Mouse (Mus musculus): ENCODE results near the gene Hspb7. TPM values are rescaled to one million over a fixed set of nuclear protein-coding genes. Genes with fewer than 3 reads are reported as not detected.

Hspb7 gene
- polyA plus RNA-seq, 1 experiment from 2014 or later = not detected

DNA sequence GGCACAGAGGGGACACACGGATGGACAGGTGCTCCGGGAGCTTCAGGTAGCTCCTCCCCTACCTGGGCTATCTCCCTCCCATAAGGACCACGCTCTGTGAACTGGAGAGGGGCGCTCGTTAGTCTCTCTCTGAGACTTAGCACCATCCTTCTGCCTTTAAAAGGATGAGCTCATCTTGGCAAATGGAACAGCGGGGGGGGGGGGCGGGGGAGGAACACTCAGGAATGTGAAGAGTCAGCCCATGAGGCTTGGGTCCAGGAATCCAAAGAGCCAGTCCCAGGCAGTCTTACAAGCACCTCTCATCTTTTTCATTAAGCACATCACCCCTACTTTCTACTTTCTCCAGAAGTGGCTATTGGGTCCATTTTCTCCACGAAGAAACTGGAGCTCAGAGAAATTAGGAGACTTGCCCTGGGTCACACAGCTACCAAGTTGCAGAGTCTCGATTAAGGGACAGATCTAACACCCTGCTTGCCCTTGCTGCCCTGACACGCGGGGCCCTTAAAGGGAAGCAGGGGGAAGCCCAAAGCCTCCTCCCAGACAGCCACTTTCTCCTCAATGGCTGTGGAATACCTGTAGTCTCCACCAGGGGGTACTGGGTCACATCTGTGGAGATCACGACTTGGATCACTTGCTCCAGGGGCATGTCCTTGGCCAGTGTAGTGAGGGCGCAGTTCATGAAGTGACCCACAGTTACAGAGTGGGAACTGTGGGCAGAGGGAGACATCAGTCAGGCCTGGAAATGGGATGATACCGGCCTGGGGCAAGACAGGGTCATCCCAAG, 13.9 kb upstream of the Hspb7 start:
- 53% methylated on average over 14 of the region's 14 CpGs for WGBS
- DNase-seq = peak; percentile 47
- H3K27me3 ChIP-seq (ENCODE audit: control insufficient read depth, insufficient read depth, low read length) = no peaks in the 10 kb centered on the region

DNA sequence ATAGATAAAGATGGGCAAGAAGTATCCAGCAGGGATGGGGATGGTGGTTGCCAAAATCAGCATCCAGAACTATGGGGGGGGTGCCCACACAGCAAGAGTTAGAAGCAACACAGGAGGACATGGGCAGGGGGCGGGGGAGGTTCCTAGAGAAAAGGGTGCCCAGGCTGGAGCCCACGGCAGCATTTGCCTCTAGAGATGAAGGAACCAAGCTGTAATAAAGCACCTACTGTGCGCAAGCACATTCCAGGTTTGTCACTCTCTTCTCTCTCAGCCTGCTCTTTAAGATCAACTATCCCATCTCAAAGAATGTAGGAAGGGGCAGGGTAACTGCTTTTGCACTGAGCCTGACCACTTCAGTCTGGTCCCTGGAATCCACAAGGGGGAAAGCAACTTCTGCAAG, 12.0 kb upstream of the Hspb7 start:
- Histone ChIP-seq H3K36me3 (ENCODE audit: control insufficient read depth, insufficient read depth, low read length) (no peaks in the 10 kb centered on the region), H3K27ac (replicated peaks; ENCODE audit: low read depth, low read length) (no peak overlapping the region), H3K4me2 (ENCODE audit: low read length) (no peak overlapping the region), H3K9ac (replicated peaks; ENCODE audit: low read length) (no peak overlapping the region), H3K4me1 (ENCODE audit: control insufficient read depth, insufficient read depth, low read length) (no peaks in the 10 kb centered on the region), H3K9me3 (ENCODE audit: control insufficient read depth, low read length) (no peaks in the 10 kb centered on the region), H3K27me3 (ENCODE audit: control insufficient read depth, insufficient read depth, low read length) (no peaks in the 10 kb centered on the region), H3K4me3 (replicated peaks; ENCODE audit: low read depth, low read length) (no peak overlapping the region)
- DNase-seq = no peak
- no peak for ATAC-seq (ENCODE audit: low FRiP score, low TSS enrichment)
- WGBS = 93% methylated on average over 3 of the region's 3 CpGs

More for the DNA sequence above, 13.9 kb upstream of the Hspb7 start:
- H3K9me3 ChIP-seq (ENCODE audit: control insufficient read depth, low read length) = no peaks in the 10 kb centered on the region
- H3K27ac ChIP-seq (replicated peaks; ENCODE audit: low read depth, low read length) = no peak overlapping the region
- no peaks in the 10 kb centered on the region for H3K36me3 ChIP-seq (ENCODE audit: control insufficient read depth, insufficient read depth, low read length)
- no peak overlapping the region for H3K4me3 ChIP-seq (replicated peaks; ENCODE audit: low read depth, low read length)
- H3K4me2 ChIP-seq (ENCODE audit: low read length) = no peak overlapping the region
- H3K4me1 ChIP-seq (ENCODE audit: control insufficient read depth, insufficient read depth, low read length) = no peaks in the 10 kb centered on the region
- ATAC-seq (ENCODE audit: low FRiP score, low TSS enrichment) = no peak
- H3K9ac ChIP-seq (replicated peaks; ENCODE audit: low read length) = no peak overlapping the region

DNA sequence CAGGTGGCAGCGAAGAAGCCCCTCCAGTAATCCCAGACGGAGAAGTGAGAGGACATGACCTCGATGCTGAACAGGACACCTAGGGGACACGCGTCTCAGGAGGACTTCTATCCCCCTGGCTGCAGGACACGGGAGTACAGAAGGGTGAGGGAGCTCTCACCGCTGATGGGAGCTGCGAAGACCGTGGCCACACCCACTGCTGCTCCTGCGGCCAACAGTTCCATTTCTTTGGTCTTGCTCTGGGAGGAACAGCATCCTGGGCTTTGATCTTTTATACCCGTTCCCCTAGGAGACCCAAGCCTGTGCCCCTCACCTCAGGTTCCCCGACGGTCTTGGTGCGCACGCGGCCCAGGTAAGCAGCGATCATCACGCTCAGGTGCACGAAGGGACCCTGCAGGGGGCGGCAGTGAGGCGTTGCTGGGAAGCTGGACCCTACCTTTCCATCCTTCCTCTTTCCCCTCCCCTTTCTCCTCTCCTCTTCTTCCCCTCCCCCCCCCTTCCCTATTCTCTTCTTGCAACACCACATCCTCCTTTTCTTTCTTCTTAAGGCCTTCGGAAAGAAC, 9.1 kb upstream of the Hspb7 start:
- DNase-seq (no peak), ATAC-seq (ENCODE audit: low FRiP score, low TSS enrichment) (no peak)
- H3K4me3 ChIP-seq (replicated peaks; ENCODE audit: low read depth, low read length) = no peak overlapping the region
- no peaks in the 10 kb centered on the region for H3K27me3 ChIP-seq (ENCODE audit: control insufficient read depth, insufficient read depth, low read length)
- no peak overlapping the region for H3K4me2 ChIP-seq (ENCODE audit: low read length)
- no peaks in the 10 kb centered on the region for H3K36me3 ChIP-seq (ENCODE audit: control insufficient read depth, insufficient read depth, low read length)
- H3K9ac ChIP-seq (replicated peaks; ENCODE audit: low read length) = no peak overlapping the region
- H3K4me1 ChIP-seq (ENCODE audit: control insufficient read depth, insufficient read depth, low read length) = no peaks in the 10 kb centered on the region
- H3K27ac ChIP-seq (replicated peaks; ENCODE audit: low read depth, low read length) = no peak overlapping the region
- 16% methylated on average over 22 of the region's 22 CpGs for whole genome bisulfite sequencing
- no peaks in the 10 kb centered on the region for H3K9me3 ChIP-seq (ENCODE audit: control insufficient read depth, low read length)

DNA sequence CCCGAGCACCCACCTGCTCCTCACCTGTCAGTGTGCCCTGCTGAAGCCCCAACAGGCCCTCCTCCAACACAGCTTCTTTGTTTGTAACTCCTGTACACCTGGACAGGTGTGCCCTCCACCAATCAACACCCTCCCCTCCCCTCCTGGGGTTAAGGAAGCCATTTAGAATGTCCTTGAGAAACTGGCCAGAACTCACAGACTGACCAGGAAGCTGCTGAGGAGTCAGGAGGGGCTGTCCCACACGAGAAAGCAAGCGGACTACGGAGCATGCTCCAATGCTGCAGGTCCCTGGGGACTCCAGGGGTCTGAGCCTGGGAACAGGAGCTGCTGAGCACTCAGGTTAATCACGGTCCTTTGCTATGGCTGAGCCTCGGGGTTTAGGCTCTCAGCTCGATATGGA, 4.7 kb upstream of the Hspb7 start, which contains the start of gene Clcnkb:
Gene Clcnkb, minus strand, starts transcription at position 91 of the 400 bp plus-strand sequence.
- Histone ChIP-seq H3K27me3 (ENCODE audit: control insufficient read depth, insufficient read depth, low read length) (no peaks in the 10 kb centered on the region), H3K36me3 (ENCODE audit: control insufficient read depth, insufficient read depth, low read length) (no peaks in the 10 kb centered on the region), H3K27ac (replicated peaks; ENCODE audit: low read depth, low read length) (no peak within 1 kb of the TSS), H3K4me2 (ENCODE audit: low read length) (no peak within 1 kb of the TSS), H3K4me3 (replicated peaks; ENCODE audit: low read depth, low read length) (no peak within 1 kb of the TSS), H3K9ac (replicated peaks; ENCODE audit: low read length) (no peak within 1 kb of the TSS), H3K4me1 (ENCODE audit: control insufficient read depth, insufficient read depth, low read length) (no peaks in the 10 kb centered on the region), H3K9me3 (ENCODE audit: control insufficient read depth, low read length) (no peaks in the 10 kb centered on the region)
- 66% methylated on average over 7 of the region's 7 CpGs for WGBS
- ATAC-seq (ENCODE audit: low FRiP score, low TSS enrichment) (no peak), DNase-seq (no peak)

DNA sequence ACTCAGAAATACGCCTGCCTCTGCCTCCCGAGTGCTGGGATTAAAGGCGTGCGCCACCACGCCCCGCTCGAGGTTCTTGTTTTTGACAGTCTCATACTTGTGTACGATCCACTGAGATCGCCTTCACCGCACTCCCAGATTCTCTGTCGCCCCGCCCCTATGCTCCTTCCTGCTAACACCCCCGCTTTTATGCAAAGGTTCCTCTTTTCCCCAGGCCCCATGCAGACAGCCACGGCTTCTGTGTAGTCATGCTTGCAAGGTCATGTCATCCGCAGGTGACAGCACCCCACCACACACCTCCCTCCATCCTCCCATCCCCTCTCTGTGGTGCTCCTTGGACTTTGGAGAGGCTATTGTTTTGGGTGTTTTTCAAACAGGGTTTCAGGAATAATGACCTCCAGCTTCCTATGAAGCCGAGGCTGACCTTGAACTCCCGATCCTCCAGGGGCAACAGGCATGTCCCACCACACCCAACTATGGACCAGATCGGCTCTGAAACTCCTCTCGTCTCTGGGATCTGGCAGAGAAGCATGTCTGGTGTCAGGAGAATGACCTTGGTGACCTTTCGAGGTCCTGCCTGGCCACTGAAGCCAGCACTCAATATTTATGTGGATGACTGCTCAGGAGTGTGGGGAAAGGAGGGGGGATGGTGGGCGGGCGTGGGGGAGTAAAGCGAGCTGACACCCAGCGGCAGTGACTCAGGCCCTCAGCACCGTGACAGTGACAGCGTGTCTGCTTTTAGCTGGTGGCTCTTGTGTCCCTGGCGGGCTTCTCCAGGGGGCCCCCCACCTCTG, 984 bp upstream of the Hspb7 start:
- no peaks in the 10 kb centered on the region for H3K4me1 ChIP-seq (ENCODE audit: control insufficient read depth, insufficient read depth, low read length)
- ATAC-seq (ENCODE audit: low FRiP score, low TSS enrichment) = no peak
- no peak overlapping the region for H3K4me2 ChIP-seq (ENCODE audit: low read length)
- H3K27ac ChIP-seq (replicated peaks; ENCODE audit: low read depth, low read length) = no peak overlapping the region
- 66% methylated on average over 27 of the region's 27 CpGs for WGBS
- H3K36me3 ChIP-seq (ENCODE audit: control insufficient read depth, insufficient read depth, low read length) = no peaks in the 10 kb centered on the region
- no peaks in the 10 kb centered on the region for H3K9me3 ChIP-seq (ENCODE audit: control insufficient read depth, low read length)
- no peak for DNase-seq
- H3K4me3 ChIP-seq (replicated peaks; ENCODE audit: low read depth, low read length) = no peak overlapping the region
- H3K9ac ChIP-seq (replicated peaks; ENCODE audit: low read length) = no peak overlapping the region
- H3K27me3 ChIP-seq (ENCODE audit: control insufficient read depth, insufficient read depth, low read length) = no peaks in the 10 kb centered on the region

DNA sequence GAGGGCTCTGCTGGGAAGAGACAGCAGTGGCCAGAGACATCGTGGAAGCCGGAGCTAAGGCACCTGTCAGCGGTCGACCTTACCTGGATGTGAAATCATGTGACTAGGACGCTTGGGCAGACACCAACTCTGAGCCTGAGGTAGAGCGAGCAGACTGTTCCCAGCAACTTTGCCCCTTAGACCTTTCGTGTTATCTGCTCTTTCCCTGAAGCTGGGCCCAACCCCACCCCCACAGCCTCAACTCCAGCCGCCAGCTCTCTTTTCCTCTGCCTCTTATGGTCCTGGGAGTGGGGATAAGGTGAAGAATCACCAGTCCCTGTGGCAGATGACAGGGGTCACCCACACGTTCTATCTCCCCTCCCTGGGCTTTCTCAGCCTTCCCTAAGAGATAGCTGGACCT, 307 bp downstream of the Hspb7 start:
- Histone ChIP-seq H3K36me3 (ENCODE audit: control insufficient read depth, insufficient read depth, low read length) (no peaks in the 10 kb centered on the region), H3K4me2 (ENCODE audit: low read length) (no peak overlapping the region)

DNA sequence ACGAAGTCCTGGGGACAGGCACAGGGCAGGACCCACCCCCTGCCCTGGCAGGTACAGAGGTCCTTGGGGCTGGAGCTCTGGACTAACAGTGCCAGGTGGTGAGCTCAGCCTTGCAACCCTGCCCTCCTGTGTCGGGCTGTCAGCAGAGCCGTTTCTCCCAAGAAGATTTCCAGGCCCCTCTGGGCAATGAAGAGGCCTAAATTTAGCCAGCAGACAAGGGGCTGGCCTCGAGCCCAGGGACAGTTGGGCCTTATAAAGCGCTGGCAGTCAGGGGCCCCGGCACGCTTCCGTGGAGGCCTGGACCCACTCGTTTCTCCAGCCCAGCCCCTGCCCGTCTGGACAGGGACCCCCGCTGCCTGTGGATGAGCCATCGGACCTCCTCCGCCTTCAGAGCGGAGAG, 844 bp downstream of the Hspb7 start:
- WGBS = 65% methylated on average over 14 of the region's 14 CpGs
- Histone ChIP-seq H3K4me3 (replicated peaks; ENCODE audit: low read depth, low read length) (no peak overlapping the region), H3K36me3 (ENCODE audit: control insufficient read depth, insufficient read depth, low read length) (no peaks in the 10 kb centered on the region), H3K9me3 (ENCODE audit: control insufficient read depth, low read length) (no peaks in the 10 kb centered on the region), H3K9ac (replicated peaks; ENCODE audit: low read length) (no peak overlapping the region), H3K4me2 (ENCODE audit: low read length) (no peak overlapping the region), H3K4me1 (ENCODE audit: control insufficient read depth, insufficient read depth, low read length) (0 out of 2 replicates have a peak, but pooled peaks cover 6% of the 10 kb centered on the region), H3K27me3 (ENCODE audit: control insufficient read depth, insufficient read depth, low read length) (0 out of 2 replicates have a peak, but pooled peaks cover 4% of the 10 kb centered on the region), H3K27ac (replicated peaks; ENCODE audit: low read depth, low read length) (no peak overlapping the region)
- no peak for DNase-seq
- no peak for ATAC-seq (ENCODE audit: low FRiP score, low TSS enrichment)

More for the DNA sequence above, 307 bp downstream of the Hspb7 start:
- Histone ChIP-seq H3K9me3 (ENCODE audit: control insufficient read depth, low read length) (no peaks in the 10 kb centered on the region), H3K9ac (replicated peaks; ENCODE audit: low read length) (no peak overlapping the region), H3K4me3 (replicated peaks; ENCODE audit: low read depth, low read length) (no peak overlapping the region), H3K4me1 (ENCODE audit: control insufficient read depth, insufficient read depth, low read length) (0 out of 2 replicates have a peak, but pooled peaks cover 5% of the 10 kb centered on the region), H3K27me3 (ENCODE audit: control insufficient read depth, insufficient read depth, low read length) (0 out of 2 replicates have a peak, but pooled peaks cover 4% of the 10 kb centered on the region), H3K27ac (replicated peaks; ENCODE audit: low read depth, low read length) (no peak overlapping the region)
- no peak for DNase-seq
- WGBS = 61% methylated on average over 9 of the region's 9 CpGs
- ATAC-seq (ENCODE audit: low FRiP score, low TSS enrichment) = no peak

DNA sequence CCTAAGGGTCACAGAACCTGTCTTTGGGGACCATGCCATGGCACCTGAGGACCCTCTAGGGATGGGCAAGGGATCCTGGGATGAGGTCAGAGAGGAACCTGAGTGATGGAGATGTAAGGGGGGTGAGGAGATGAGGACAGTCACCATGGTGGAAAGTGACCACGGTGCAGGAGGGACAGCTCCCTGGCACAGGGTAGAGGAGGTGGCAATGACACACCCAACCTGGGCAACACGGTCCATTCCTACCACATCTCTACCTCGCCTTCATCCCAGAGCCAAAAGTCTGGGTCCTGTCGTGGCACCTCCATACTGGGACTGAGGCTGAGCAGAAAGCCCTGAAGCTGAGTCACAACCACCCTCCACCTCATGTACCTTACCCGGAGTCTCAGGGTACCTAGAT, 2.3 kb downstream of the Hspb7 start:
- DNase-seq (no peak), ATAC-seq (ENCODE audit: low FRiP score, low TSS enrichment) (no peak)
- Histone ChIP-seq H3K4me3 (replicated peaks; ENCODE audit: low read depth, low read length) (no peak overlapping the region), H3K27me3 (ENCODE audit: control insufficient read depth, insufficient read depth, low read length) (0 out of 2 replicates have a peak, but pooled peaks cover 4% of the 10 kb centered on the region), H3K4me2 (ENCODE audit: low read length) (no peak overlapping the region), H3K27ac (replicated peaks; ENCODE audit: low read depth, low read length) (no peak overlapping the region), H3K9me3 (ENCODE audit: control insufficient read depth, low read length) (no peaks in the 10 kb centered on the region), H3K4me1 (ENCODE audit: control insufficient read depth, insufficient read depth, low read length) (0 out of 2 replicates have a peak, but pooled peaks cover 6% of the 10 kb centered on the region), H3K9ac (replicated peaks; ENCODE audit: low read length) (no peak overlapping the region), H3K36me3 (ENCODE audit: control insufficient read depth, insufficient read depth, low read length) (no peaks in the 10 kb centered on the region)
- WGBS = 82% methylated on average over 5 of the region's 5 CpGs

Data from midbrain, embryonic 14.5 days (tissue).